Mouse (Mus musculus) right cerebral cortex, adult 2 months (tissue): ENCODE measurements around the gene Pkp4.

ENCODE experiments used
- DNase-seq, 2 experiments: peaks; one replicate each; pipeline ENCODE4 v3.0.0; 2021 to 2022; ENCODE audit warnings: low spot score in 2 of 2

Gene Pkp4

GRCm38 (mm10) chr2:59184107-59185064 is 23.7 kb downstream of the Pkp4 start:
- DNase-seq, result no peak

DNA sequence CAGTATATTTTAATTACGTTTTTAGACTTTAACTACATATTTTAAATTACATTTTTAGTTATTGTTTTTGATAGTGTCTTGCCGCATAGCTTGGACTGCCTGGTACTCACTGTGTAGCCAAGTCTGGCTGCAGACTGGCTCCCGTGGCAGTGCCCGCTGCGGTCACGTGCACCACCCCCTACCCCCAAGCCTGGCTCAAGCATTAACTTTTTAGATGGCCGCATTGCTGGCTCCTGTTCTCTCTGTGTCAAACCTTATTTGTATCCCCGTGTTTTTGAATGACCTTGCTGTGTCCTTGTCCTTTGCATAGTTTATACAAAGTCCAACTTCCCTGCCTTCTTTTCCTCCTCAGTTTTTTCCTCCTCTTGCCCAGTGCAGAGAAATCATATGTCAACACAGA is 25.5 kb downstream of the Pkp4 start:
- no peak for DNase-seq

GRCm38 (mm10) chr2:59186966-59187365 is 26.3 kb downstream of the Pkp4 start:
- DNase-seq, result no peak

DNA sequence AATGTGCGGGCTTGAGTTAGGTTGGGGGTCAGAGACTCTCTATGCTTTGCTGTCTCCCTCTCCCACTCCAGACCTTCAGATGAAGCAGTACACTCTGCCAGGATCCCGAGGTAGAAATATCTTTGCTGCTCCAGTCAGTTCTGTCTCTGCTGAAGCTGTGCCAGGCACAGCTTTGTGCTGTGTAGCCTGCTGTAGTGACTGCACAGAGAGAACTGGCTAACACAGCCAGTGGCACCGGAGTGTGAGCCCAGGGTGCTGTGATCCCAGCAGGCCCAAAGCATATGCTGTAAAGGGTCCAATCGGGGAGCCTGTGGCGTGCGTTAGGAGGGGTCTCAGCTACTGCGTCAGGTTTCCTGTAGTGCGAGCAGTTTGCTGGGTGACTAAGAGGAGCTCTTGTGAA is 27.7 kb downstream of the Pkp4 start:
- DNase-seq, result no peak

DNA sequence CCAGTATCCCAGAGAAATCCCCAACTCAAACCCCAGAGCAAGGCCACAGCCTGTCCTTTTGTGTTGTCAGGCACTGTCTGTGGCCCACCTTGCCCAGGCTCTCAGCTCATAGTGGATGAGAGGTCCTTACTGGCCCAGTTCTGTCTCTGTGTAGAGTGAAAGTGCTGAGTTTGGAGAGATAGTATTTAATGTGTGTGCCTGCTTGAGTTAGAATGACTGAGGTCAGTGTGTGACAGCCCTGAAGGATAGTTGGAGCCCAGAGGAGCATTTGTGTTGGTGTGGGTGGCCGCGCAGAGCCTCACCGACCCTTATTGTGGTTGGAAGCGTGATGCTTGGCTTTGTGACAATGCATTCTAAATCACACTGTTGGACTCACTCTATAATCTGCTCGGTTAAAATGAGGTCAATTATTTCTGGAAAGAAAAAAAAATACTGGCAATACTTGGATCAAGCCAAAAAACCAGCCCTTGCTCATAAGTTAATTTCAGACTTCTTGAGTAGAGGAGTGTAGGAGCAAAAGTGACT is 29.1 kb downstream of the Pkp4 start:
- no peak for DNase-seq

DNA sequence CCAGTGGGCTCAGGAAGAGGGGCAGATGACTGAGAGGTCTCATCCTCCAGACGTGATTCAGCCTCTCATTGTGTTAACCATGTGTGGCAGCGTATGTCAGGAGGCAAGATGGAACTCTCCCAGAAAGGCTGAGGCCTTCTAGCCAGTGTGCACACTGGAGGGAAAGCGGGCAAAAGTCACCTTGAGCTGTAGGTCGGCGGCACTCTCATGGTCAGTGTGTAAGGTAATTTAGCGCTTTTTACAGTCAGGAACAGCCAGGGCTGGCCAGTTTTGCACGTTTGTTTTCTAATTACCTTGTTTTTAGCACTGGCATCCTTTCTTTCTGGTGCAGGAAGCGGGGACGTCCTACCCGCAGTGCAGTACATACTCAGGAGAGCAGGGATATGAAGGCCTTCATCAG is 29.5 kb downstream of the Pkp4 start:
- no peak for DNase-seq

- DNase-seq, result no peak
Measured at GRCm38 (mm10) chr2:59191466-59191865, 30.8 kb downstream of the Pkp4 start.

- DNase-seq, result no peak
Measured at GRCm38 (mm10) chr2:59193117-59193516, 32.5 kb downstream of the Pkp4 start.

DNA sequence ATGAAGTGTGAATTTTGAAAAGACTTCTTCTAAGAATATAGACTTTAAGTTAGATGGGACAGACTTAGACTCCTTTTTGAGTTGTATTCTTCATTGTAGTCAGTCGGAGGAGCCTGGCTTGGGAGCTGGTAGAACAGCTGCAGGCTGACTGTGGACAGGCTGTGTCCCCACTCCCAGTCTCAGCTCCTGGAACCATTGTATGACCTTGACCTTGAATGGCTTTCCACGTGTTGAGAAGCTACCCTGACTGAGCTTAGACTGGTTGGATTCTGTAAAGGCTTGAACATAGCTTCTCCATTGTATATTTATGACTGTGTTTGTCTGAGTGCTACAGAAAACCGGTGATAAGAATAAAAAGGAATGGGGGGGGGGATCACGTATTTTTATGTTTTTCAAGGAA is 36.5 kb downstream of the Pkp4 start:
- no peak for DNase-seq

DNA sequence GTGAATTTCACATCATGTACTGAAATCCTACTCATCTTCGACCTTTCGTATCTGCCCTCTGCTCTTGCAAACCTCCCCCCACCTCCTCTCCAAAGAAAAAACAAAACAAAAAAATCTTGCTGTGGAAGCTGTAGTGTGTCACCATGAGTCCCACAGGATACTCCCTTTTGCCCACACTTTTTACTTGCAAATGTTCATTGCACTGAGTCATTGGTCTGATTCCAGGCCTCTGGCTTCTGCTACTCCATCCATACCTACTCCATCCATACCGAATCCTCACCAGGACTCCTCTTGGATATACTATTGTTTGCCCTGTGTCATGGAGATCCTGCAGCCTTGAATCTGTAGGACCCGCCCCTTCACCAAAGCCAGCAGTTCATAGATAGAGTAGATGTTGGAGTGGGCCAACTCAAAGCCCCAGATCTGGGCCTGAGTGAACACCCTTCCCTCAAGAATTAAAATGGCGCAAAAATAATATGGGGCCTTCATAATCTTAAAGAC is 38.9 kb downstream of the Pkp4 start:
- DNase-seq, result no peak

DNA sequence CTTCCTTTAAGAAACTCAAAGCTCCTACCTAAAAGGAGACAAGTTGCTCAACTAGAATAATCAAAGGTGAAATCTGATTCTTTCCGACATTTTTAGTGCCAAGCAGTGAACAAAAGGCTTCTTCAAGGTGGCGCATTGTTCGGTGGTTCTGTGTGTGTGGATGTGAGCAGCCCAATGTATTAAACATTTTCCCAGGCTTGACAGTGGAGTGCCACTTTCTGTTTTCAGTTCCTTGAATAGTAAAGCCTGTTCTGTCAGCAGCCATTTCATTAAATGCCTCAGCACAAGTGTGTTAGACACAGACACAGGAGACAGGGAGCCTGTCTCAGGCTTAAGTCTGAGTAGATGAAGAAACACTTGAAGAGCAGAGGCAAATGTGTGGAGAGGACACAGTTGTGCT is 39.9 kb downstream of the Pkp4 start:
- DNase-seq, result no peak

GRCm38 (mm10) chr2:59202930-59203329 is 42.3 kb downstream of the Pkp4 start:
- no peak for DNase-seq

GRCm38 (mm10) chr2:59203627-59204425 is 43.2 kb downstream of the Pkp4 start:
- DNase-seq, result no peak

DNA sequence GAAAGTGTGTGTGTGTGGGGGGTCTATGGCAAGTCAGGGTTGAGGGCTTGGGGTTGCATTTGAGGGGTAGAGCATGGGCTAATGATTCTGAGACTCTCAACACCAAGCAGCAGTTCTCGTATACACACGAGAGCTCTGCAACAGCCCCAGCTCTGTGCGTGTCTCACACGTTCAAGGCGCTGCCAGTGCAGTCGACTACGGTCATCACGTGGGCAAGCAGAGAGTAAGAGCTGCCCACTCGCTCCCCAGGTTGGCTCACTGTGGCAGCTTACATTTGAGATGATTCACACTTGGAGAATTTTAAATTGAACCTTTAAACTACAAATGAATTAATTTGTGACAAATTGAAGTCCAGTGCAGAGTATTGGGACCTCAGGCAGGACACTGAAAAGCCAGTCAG is 44.4 kb downstream of the Pkp4 start:
- DNase-seq, result peak; percentile 41 to 68

GRCm38 (mm10) chr2:59206190-59206589 is 45.5 kb downstream of the Pkp4 start:
- no peak for DNase-seq

GRCm38 (mm10) chr2:59207240-59207639 is 46.6 kb downstream of the Pkp4 start:
- DNase-seq, result no peak

- DNase-seq, result no peak
Measured at GRCm38 (mm10) chr2:59207725-59208124, 47.1 kb downstream of the Pkp4 start.

- DNase-seq, result no peak
Measured at GRCm38 (mm10) chr2:59208276-59208675, 47.6 kb downstream of the Pkp4 start.

- DNase-seq, result no peak
Measured at GRCm38 (mm10) chr2:59211051-59211450, 50.4 kb downstream of the Pkp4 start.

DNA sequence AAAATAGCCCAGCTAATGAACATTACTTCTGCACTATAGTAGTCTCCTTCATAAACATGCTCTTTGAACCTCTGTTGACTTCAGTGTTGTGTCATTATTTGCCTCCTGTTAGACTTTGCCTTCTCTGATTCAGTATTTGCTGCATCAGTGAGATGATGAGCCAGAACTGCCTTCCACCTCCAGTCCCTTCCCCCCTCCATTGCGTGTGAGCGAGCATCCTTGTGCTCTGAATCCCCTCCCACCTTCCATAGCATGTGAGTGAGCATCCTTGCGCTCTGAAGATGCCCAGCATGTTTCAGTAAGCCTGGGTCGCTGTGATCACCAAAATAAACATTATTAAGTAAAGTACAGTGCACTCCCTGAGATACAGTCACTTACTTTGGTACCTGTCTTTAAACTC is 51.8 kb downstream of the Pkp4 start:
- peak in 1 of 2 experiments; percentile 47 for DNase-seq

DNA sequence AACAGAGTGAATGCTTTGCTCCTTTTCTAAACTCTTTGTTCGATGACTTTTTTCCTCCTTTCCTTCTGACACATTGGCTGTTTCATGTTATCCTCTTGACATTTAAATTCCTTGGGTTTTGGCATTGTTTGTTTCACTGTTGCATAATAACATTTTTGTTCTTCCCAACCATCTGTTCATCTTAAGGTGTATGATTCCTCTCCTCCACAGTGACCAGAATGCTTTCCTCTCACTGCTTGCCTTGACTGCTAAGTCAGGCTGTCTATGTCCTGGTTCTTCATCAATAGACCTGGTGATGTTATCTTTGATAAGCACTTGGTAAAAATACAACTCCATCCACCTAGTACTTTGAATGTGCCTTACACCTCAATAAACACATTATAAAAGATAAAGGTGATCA is 52.2 kb downstream of the Pkp4 start:
- no peak for DNase-seq

DNA sequence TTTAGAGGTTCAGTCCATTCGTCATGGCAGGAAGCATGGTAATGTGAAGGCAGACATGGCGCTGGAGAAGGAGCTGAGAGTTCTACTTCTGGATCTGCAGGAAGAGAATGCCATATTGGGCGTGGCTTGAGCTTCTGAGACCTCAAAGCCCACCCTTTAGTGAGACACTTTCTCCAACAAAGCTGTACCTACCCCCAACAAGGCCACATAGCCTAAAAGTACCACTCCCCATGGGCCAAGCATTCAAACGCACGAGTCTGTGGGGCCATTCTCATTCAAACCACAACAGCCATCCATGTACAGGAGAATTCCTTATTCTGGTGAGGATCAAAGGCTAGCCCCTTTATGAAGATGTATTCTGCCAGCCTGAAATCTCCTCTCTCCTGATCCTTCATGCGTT is 57.3 kb downstream of the Pkp4 start:
- DNase-seq, result no peak
